Mouse (Mus musculus) MEL (cell line): ENCODE measurements around the gene Olfr987. TPM values are rescaled to one million over a fixed set of nuclear protein-coding genes. Genes with fewer than 3 reads are reported as not detected.

Experiments used
- DNase-seq: peaks from one replicate; pipeline ENCODE4 v3.0.0; 2011; ENCODE audit warnings: low read depth, low spot score
- H3K27ac ChIP-seq: 2 replicates; pipeline ENCODE4 v1.5.1; 2012; ENCODE audit warnings: low read depth, mild to moderate bottlenecking, control low read depth, low read length, moderate library complexity; ENCODE audit not compliant: control insufficient read depth
- H3K27me3 ChIP-seq, 2 experiments: fragments of 150-350 bp in 1 of 2; sonication (generic) in 1 of 2; 2 replicates each; pipeline ENCODE4 v1.6.1; 2012; ENCODE audit warnings: low read length in 2 of 2, mild to moderate bottlenecking in 2 of 2, improper control_type of control experiment in 1 of 2, moderate library complexity in 1 of 2; ENCODE audit not compliant: insufficient read depth in 2 of 2, control insufficient read depth in 1 of 2
- H3K36me3 ChIP-seq, 2 experiments: 2 replicates each; pipeline ENCODE4 v1.6.1; 2012 to 2014; ENCODE audit warnings: low read length in 2 of 2, improper control_type of control experiment in 1 of 2, inconsistent platforms in 1 of 2, mild to moderate bottlenecking in 1 of 2; ENCODE audit not compliant: insufficient read depth in 2 of 2, control insufficient read depth in 1 of 2
- H3K4me1 ChIP-seq, 2 experiments: fragments of 150-350 bp in 1 of 2; sonication (generic) in 1 of 2; 2 replicates each; pipeline ENCODE4 v1.6.1; 2012; ENCODE audit warnings: low read length in 2 of 2, improper control_type of control experiment in 1 of 2, mild to moderate bottlenecking in 1 of 2; ENCODE audit not compliant: insufficient read depth in 2 of 2, control insufficient read depth in 1 of 2
- H3K4me3 ChIP-seq, 2 experiments: fragments of 150-350 bp in 1 of 2; sonication (generic) in 1 of 2; 2 replicates each; pipeline ENCODE4 v1.5.1; 2012; ENCODE audit warnings: low read depth in 2 of 2, low read length in 2 of 2, mild to moderate bottlenecking in 2 of 2, moderate library complexity in 2 of 2, control low read depth in 1 of 2, improper control_type of control experiment in 1 of 2; ENCODE audit not compliant: control insufficient read depth in 1 of 2, insufficient read depth in 1 of 2
- H3K79me2 ChIP-seq: 2 replicates; pipeline ENCODE4 v1.6.1; 2012; ENCODE audit warnings: mild to moderate bottlenecking, low read length, moderate library complexity; ENCODE audit not compliant: control insufficient read depth, poor library complexity, insufficient read depth
- H3K9ac ChIP-seq: 2 replicates; pipeline ENCODE4 v1.6.1; 2012; ENCODE audit warnings: low read depth, mild to moderate bottlenecking, control low read depth, low read length, moderate library complexity; ENCODE audit not compliant: control insufficient read depth, poor library complexity, severe bottlenecking
- H3K9me3 ChIP-seq: fragments of 150-350 bp; sonication (generic); replicated peaks from 2 replicates; pipeline ENCODE4 v1.6.1; 2012; ENCODE audit warnings: mild to moderate bottlenecking, low read length, improper control_type of control experiment, moderate library complexity; ENCODE audit not compliant: insufficient read depth
- BHLHE40 ChIP-seq: IDR thresholded peaks from 2 replicates; pipeline ENCODE4 v1.6.1; 2012; ENCODE audit warnings: low read depth, mild to moderate bottlenecking, inconsistent platforms, low read length, improper control_type of control experiment, borderline replicate concordance
- CHD1 ChIP-seq: IDR thresholded peaks from 2 replicates; pipeline ENCODE4 v1.6.1; 2012; ENCODE audit warnings: low read depth, mild to moderate bottlenecking, inconsistent platforms, low read length, improper control_type of control experiment
- ELF1 ChIP-seq: IDR thresholded peaks from 2 replicates; pipeline ENCODE4 v1.6.1; 2014; ENCODE audit warnings: low read depth, mild to moderate bottlenecking, inconsistent platforms, low read length, improper control_type of control experiment, moderate library complexity
- ETS1 ChIP-seq: IDR thresholded peaks from 2 replicates; pipeline ENCODE4 v1.6.1; 2012; ENCODE audit warnings: low read depth, mild to moderate bottlenecking, inconsistent platforms, low read length, improper control_type of control experiment, moderate library complexity
- HCFC1 ChIP-seq: IDR thresholded peaks from 2 replicates; pipeline ENCODE4 v1.6.1; 2012; ENCODE audit warnings: low read depth, mild to moderate bottlenecking, inconsistent platforms, low read length, improper control_type of control experiment, moderate library complexity
- MYB ChIP-seq: IDR thresholded peaks from 2 replicates; pipeline ENCODE4 v1.6.1; 2011; ENCODE audit warnings: mild to moderate bottlenecking, low read depth, low read length, improper control_type of control experiment
- MYC ChIP-seq: IDR thresholded peaks from 2 replicates; pipeline ENCODE4 v1.6.1; 2011; ENCODE audit warnings: low read depth, mild to moderate bottlenecking, low read length, improper control_type of control experiment, moderate library complexity
- POLR2AphosphoS2 ChIP-seq: IDR thresholded peaks from 2 replicates; pipeline ENCODE4 v1.6.1; 2011; ENCODE audit warnings: low read length, improper control_type of control experiment
- SIN3A ChIP-seq: IDR thresholded peaks from 2 replicates; pipeline ENCODE4 v1.6.1; 2012; ENCODE audit warnings: low read length, improper control_type of control experiment, inconsistent platforms
- TCF12 ChIP-seq: IDR thresholded peaks from 2 replicates; pipeline ENCODE4 v1.6.1; 2014; ENCODE audit warnings: low read depth, mild to moderate bottlenecking, inconsistent platforms, low read length, improper control_type of control experiment, moderate library complexity
- USF1 ChIP-seq: IDR thresholded peaks from 2 replicates; pipeline ENCODE4 v1.6.1; 2014; ENCODE audit warnings: low read depth, mild to moderate bottlenecking, inconsistent platforms, low read length, improper control_type of control experiment, moderate library complexity
- USF2 ChIP-seq, 2 experiments: IDR thresholded peaks; 2 replicates each; pipeline ENCODE4 v1.6.1; 2011 to 2012; ENCODE audit warnings: improper control_type of control experiment in 2 of 2, low read length in 2 of 2, borderline replicate concordance in 1 of 2, inconsistent platforms in 1 of 2, low read depth in 1 of 2, mild to moderate bottlenecking in 1 of 2; ENCODE audit not compliant: insufficient read depth in 1 of 2
- ZKSCAN1 ChIP-seq: IDR thresholded peaks from 2 replicates; pipeline ENCODE4 v1.6.1; 2012; ENCODE audit warnings: low read depth, mild to moderate bottlenecking, inconsistent platforms, low read length, improper control_type of control experiment, moderate library complexity
- ZMIZ1 ChIP-seq: IDR thresholded peaks from 2 replicates; pipeline ENCODE4 v1.6.1; 2012; ENCODE audit warnings: low read depth, mild to moderate bottlenecking, inconsistent platforms, low read length, improper control_type of control experiment, moderate library complexity
- ZNF384 ChIP-seq: IDR thresholded peaks from 2 replicates; pipeline ENCODE4 v1.6.1; 2012; ENCODE audit warnings: low read depth, mild to moderate bottlenecking, inconsistent platforms, low read length, improper control_type of control experiment
- polyA plus RNA-seq, 2 experiments: library from polyadenylated mRNA; stranded (reverse) in 1 of 2; unstranded in 1 of 2; fragments of >175 nt in 1 of 2; fragments of >200 nt in 1 of 2; gene quantifications; 2 replicates each; pipeline versions ENCODE4 v1.2.1 to v1.2.4; 2012; ENCODE audit warnings: low replicate concordance in 2 of 2, low read depth in 1 of 2; ENCODE audit not compliant: insufficient read length in 2 of 2, insufficient read depth in 1 of 2, missing spikeins in 1 of 2
- total RNA-seq: library from RNA; depleted of rRNA; stranded (reverse); fragments of 300-350 nt; gene quantifications from 2 replicates; pipeline ENCODE4 v1.2.3, GENCODE M21; 2012; rRNA removed

Olfr987 gene
- total and polyA plus RNA-seq, 3 experiments, result not detected

GRCm38 (mm10) chr2:85281023-85281422 lies 58.1 kb downstream of the Olfr987 start:
- no peaks in the 10 kb centered on the region for H3K9me3 ChIP-seq
- H3K4me1 ChIP-seq, result no peaks in the 10 kb centered on the region
- no peaks in the 10 kb centered on the region for H3K36me3 ChIP-seq
- H3K79me2 ChIP-seq, result no peaks in the 10 kb centered on the region
- no peak overlapping the region for H3K4me3 ChIP-seq
- no peak overlapping the region for H3K27ac ChIP-seq
- DNase-seq, result no peak
- H3K9ac ChIP-seq, result no peak overlapping the region
- no peaks in the 10 kb centered on the region; a peak in 2 of 4 replicates for H3K27me3 ChIP-seq
- TF ChIP-seq CHD1, result no peak
- no peak for TF ChIP-seq POLR2AphosphoS2
- no peak for TF ChIP-seq ETS1
- TF ChIP-seq ZNF384, result no peak
- TF ChIP-seq TCF12, result no peak
- TF ChIP-seq USF1, result no peak
- no peak for TF ChIP-seq ELF1
- TF ChIP-seq HCFC1, result no peak
- TF ChIP-seq SIN3A, result no peak
- no peak for TF ChIP-seq USF2 (IDR thresholded peaks at IDR 0.05; ENCODE audit: borderline replicate concordance in 1 of 2, insufficient read depth in 1 of 2, low read depth in 1 of 2, low read length in 2 of 2)
- no peak for TF ChIP-seq ZKSCAN1
- TF ChIP-seq BHLHE40, result no peak
- no peak for TF ChIP-seq MYC
- TF ChIP-seq ZMIZ1, result no peak
- no peak for TF ChIP-seq MYB
- TF ChIP-seq, all 39 proteins: peak for 0

Other genes starting within 250 kb of the Olfr987 start
- not detected in 2 replicates for gene Aplnr, start 203.1 kb downstream of the Olfr987 start, total RNA-seq
- not detected for gene Aplnr, start 203.1 kb downstream of the Olfr987 start, polyA plus RNA-seq
- gene Lrrc55, start 142.1 kb downstream of the Olfr987 start, total RNA-seq, result not detected in 2 replicates
- gene Lrrc55, start 142.1 kb downstream of the Olfr987 start, polyA plus RNA-seq, result not detected
- not detected in 2 replicates for gene Olfr988, start 23.9 kb upstream of the Olfr987 start, total RNA-seq
- gene Olfr988, start 23.9 kb upstream of the Olfr987 start, polyA plus RNA-seq, result not detected
- gene Olfr992, start 70.2 kb upstream of the Olfr987 start, total RNA-seq, result not detected in 2 replicates
- not detected for gene Olfr992, start 70.2 kb upstream of the Olfr987 start, polyA plus RNA-seq
- not detected in 2 replicates for gene Olfr993, start 75.6 kb upstream of the Olfr987 start, total RNA-seq
- not detected for gene Olfr993, start 75.6 kb upstream of the Olfr987 start, polyA plus RNA-seq
- gene Olfr994, start 97.1 kb upstream of the Olfr987 start, total RNA-seq, result not detected in 2 replicates
- not detected for gene Olfr994, start 97.1 kb upstream of the Olfr987 start, polyA plus RNA-seq
- gene Olfr995, start 104.3 kb upstream of the Olfr987 start, total RNA-seq, result not detected in 2 replicates
- not detected for gene Olfr995, start 104.3 kb upstream of the Olfr987 start, polyA plus RNA-seq
- not detected in 2 replicates for gene 4833423E24Rik, start 179.7 kb upstream of the Olfr987 start, total RNA-seq
- gene 4833423E24Rik, start 179.7 kb upstream of the Olfr987 start, polyA plus RNA-seq, result not detected
- not detected in 2 replicates for gene Olfr996, start 239.9 kb upstream of the Olfr987 start, total RNA-seq
- gene Olfr996, start 239.9 kb upstream of the Olfr987 start, polyA plus RNA-seq, result not detected
- gene Olfr998, start 249.6 kb upstream of the Olfr987 start, total RNA-seq, result not detected in 2 replicates
- gene Olfr998, start 249.6 kb upstream of the Olfr987 start, polyA plus RNA-seq, result not detected